Mouse (Mus musculus) midbrain, postnatal 0 days (tissue): ENCODE results near the gene Prss16. TPM values are rescaled to one million over a fixed set of nuclear protein-coding genes. Genes with fewer than 3 reads are reported as not detected.

Experiments
- ATAC-seq: fragments of 200-750 bp; cut with Nextera tagmentation; 2 replicates; pipeline ENCODE4 v1.8.0; 2017; ENCODE audit warnings: moderate number of reproducible peaks, mild to moderate bottlenecking, moderate TSS enrichment, moderate library complexity; ENCODE audit not compliant: low FRiP score
- DNase-seq: peaks from one replicate; pipeline ENCODE4 v3.0.0-alpha.2; 2015; ENCODE audit warnings: low spot score
- H3K27ac ChIP-seq: fragments of 300-500 bp; sonication (generic); 2 replicates; pipeline ENCODE4 v1.5.1; 2014; ENCODE audit warnings: low read depth, mild to moderate bottlenecking, low read length, mixed read lengths
- H3K27me3 ChIP-seq: fragments of 300-500 bp; sonication (generic); 2 replicates; pipeline ENCODE4 v1.6.1; 2014; ENCODE audit warnings: low read length, control low read depth, mixed read lengths; ENCODE audit not compliant: insufficient read depth
- H3K36me3 ChIP-seq: fragments of 300-500 bp; sonication (generic); 2 replicates; pipeline ENCODE4 v1.6.1; 2014; ENCODE audit warnings: low read length, control low read depth, mixed read lengths; ENCODE audit not compliant: insufficient read depth
- H3K4me1 ChIP-seq: fragments of 300-500 bp; sonication (generic); 2 replicates; pipeline ENCODE4 v1.6.1; 2014; ENCODE audit warnings: mild to moderate bottlenecking, control low read depth, antibody characterized with exemption, low read length, mixed read lengths; ENCODE audit not compliant: insufficient read depth
- H3K4me2 ChIP-seq: fragments of 300-500 bp; sonication (generic); 2 replicates; pipeline ENCODE4 v1.6.1; 2014; ENCODE audit warnings: low read depth, mild to moderate bottlenecking, low read length, mixed read lengths; ENCODE audit not compliant: poor library complexity, severe bottlenecking
- H3K4me3 ChIP-seq: fragments of 300-500 bp; sonication (generic); 2 replicates; pipeline ENCODE4 v1.5.1; 2014; ENCODE audit warnings: low read depth, mild to moderate bottlenecking, low read length, moderate library complexity
- H3K9ac ChIP-seq: fragments of 300-500 bp; sonication (generic); replicated peaks from 2 replicates; pipeline ENCODE4 v1.6.1; 2014; ENCODE audit warnings: mild to moderate bottlenecking, low read length, moderate library complexity, mixed read lengths; ENCODE audit not compliant: poor library complexity, severe bottlenecking
- H3K9me3 ChIP-seq: fragments of 300-500 bp; sonication (generic); 2 replicates; pipeline ENCODE4 v1.6.1; 2016; ENCODE audit warnings: low read length, control low read depth
- CTCF ChIP-seq: IDR thresholded peaks from 2 replicates; pipeline ENCODE4 v1.5.1; 2016; ENCODE audit warnings: antibody characterized with exemption, mild to moderate bottlenecking
- WGBS: fragments of 180-500 bp; shearing (Covaris S2); extraction: QIAGEN DNeasy Blood & Tissue Kit; methylation state at CpG from one replicate; pipeline ENCODE4 v1.1.7; 2014; 5-methylcytosine and 5-hydroxymethylcytosine counted together
- polyA plus RNA-seq: library from polyadenylated mRNA; unstranded; fragments of >200 nt; fragmentation: Nextera tagmentation; extraction: Ambion mirVana; gene quantifications from 2 replicates; pipeline ENCODE4 v1.2.1, GENCODE M21; 2015
- total RNA-seq: library from RNA; depleted of rRNA; stranded (reverse); fragments of >200 nt; gene quantifications from 2 replicates; pipeline ENCODE4 v1.2.3, GENCODE M21; 2014

Prss16 gene
- total and polyA plus RNA-seq, 2 experiments from 2014 or later: 1.6 TPM; not detected in 1

DNA sequence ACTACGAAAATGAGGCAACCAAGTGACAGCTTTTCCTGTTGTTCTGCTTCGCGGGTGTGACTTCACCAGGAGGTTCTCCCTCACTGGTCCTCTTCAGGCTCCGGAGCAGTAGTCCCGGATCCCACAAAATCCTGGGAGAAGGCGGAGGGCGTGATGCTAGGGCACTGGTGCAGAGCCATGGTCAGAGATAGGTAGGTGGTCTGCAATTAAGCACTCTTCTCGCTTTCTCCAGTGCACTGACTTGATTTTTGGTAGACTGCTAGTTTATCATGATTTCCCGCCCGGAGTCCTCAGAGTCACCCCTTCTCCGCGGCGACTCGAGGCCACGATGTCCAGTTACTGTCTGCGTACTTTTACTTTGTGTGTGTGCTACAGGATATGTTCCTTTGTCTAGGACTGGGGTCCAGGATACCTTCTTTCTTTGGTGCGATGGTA lies 4.9 kb upstream of the Prss16 start:
- Histone ChIP-seq H3K36me3 (no peaks in the 10 kb centered on the region), H3K4me3 (no peak overlapping the region), H3K4me1 (no peaks in the 10 kb centered on the region), H3K9ac (no peak overlapping the region), H3K9me3 (no peaks in the 10 kb centered on the region), H3K27ac (no peak overlapping the region), H3K4me2 (no peak overlapping the region), H3K27me3 (peaks cover 76% of the 10 kb centered on the region)
- TF ChIP-seq CTCF: no peak
- ATAC-seq: no peak
- WGBS: 21% methylated on average over 17 of the region's 17 CpGs
- no peak for DNase-seq

DNA sequence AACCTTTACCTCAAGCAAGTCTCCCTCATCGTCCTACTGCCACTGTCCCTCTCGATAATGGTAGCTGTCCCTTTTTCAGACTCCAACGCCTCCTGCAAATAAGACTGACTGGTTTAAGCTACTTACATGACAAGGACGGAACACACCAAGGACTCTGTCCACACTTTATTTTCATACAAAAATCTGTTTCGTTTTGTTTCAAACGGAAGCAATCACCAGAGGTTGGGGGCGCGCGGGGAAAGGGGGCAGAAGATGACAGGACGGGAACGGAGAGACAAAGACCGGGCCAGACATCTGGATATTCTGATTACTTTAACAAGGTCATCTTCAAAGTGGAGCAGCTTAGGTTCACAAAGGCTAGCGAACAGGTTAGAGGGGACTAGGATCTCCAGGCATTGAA lies 4.2 kb upstream of the Prss16 start:
- no peak overlapping the region for H3K9ac ChIP-seq
- no peak overlapping the region for H3K4me3 ChIP-seq
- ATAC-seq: no peak
- WGBS: 25% methylated on average over 13 of the region's 13 CpGs
- no peak for TF ChIP-seq CTCF
- no peak for DNase-seq
- no peak overlapping the region for H3K4me2 ChIP-seq
- no peaks in the 10 kb centered on the region for H3K36me3 ChIP-seq
- H3K4me1 ChIP-seq: no peaks in the 10 kb centered on the region
- H3K27ac ChIP-seq: no peak overlapping the region
- H3K9me3 ChIP-seq: no peaks in the 10 kb centered on the region
- peaks cover 76% of the 10 kb centered on the region for H3K27me3 ChIP-seq

DNA sequence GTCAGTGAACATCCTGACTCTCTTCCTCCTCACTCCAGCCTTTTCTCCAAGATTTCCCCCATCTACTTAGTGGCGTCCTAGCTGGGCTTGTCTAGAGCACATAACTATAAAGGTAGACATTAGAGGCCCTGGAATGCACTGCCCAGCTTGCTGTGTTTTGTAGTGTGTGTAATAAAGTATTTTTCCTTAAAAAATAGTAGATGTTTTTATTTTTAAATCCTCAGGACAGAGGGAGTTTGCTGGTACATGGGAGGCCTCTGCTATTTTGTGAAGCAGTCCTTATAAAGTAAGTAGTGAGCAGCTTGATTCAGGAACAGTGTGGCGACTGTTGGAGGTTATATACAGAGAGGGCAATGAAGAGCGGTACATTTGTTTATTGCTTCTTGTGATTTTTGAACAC lies 835 bp downstream of the Prss16 start:
- no peaks in the 10 kb centered on the region for H3K9me3 ChIP-seq
- ATAC-seq (no peak), DNase-seq (no peak)
- no peak overlapping the region for H3K9ac ChIP-seq
- no peak overlapping the region for H3K4me3 ChIP-seq
- WGBS: 79% methylated on average over 3 of the region's 3 CpGs
- H3K4me2 ChIP-seq: no peak overlapping the region
- no peak overlapping the region for H3K27ac ChIP-seq
- TF ChIP-seq CTCF: no peak
- H3K4me1 ChIP-seq: peaks cover 6% of the 10 kb centered on the region
- H3K36me3 ChIP-seq: no peaks in the 10 kb centered on the region
- peaks cover 86% of the 10 kb centered on the region for H3K27me3 ChIP-seq

DNA sequence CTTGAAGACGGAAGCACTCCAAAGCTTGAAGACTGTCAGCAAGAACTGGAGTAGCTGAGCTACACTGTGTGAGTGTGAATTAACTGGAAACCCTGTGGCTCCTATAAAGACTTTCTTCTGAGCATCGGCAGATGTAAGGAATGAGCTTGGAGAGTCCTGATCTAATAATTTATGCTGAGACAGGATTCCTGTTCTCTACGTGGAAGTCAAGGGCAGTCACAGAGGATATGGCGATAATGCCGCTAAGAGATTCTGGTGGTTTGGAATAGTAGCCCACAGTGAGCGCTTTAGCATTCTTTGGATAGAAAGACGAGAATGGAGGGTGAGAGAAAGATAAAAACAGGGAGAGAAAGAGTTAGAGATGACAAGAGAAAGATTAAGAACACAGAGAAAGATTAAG lies 1.7 kb downstream of the Prss16 start:
- 53% methylated on average over 7 of the region's 7 CpGs for WGBS
- ATAC-seq: no peak
- no peak overlapping the region for H3K9ac ChIP-seq
- peaks cover 6% of the 10 kb centered on the region for H3K4me1 ChIP-seq
- H3K4me2 ChIP-seq: no peak overlapping the region
- TF ChIP-seq CTCF: no peak
- no peaks in the 10 kb centered on the region for H3K9me3 ChIP-seq
- H3K27ac ChIP-seq: no peak overlapping the region
- no peaks in the 10 kb centered on the region for H3K36me3 ChIP-seq
- H3K4me3 ChIP-seq: no peak overlapping the region
- DNase-seq: no peak
- H3K27me3 ChIP-seq: peaks cover 90% of the 10 kb centered on the region

DNA sequence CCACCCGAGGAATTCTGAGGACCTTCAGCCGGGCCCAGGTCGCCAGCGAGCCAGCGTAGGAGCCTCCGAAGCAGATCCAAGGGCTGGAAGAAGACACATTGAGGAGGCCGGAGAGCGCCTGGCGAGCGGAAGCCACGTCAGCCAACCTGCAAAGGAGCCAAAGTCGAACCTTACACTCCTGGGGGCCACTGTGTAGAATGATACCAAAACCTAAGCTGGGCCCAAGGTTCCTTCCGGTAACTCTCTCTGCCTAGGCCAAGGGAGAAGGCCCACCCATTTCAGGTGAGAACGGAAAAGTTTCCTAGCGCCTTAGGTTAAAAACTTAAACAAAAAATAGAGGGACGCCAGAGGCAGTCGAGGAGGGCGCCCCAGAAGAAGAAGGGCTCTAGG lies 2.4 kb downstream of the Prss16 start:
- no peaks in the 10 kb centered on the region for H3K9me3 ChIP-seq
- peaks cover 90% of the 10 kb centered on the region for H3K27me3 ChIP-seq
- H3K36me3 ChIP-seq: no peaks in the 10 kb centered on the region
- no peak for TF ChIP-seq CTCF
- DNase-seq (no peak), ATAC-seq (no peak)
- H3K9ac ChIP-seq: no peak overlapping the region
- H3K4me3 ChIP-seq: peak overlapping the region; percentile 41; the same call in 1 of the 2 replicates
- H3K27ac ChIP-seq: no peak overlapping the region
- peaks cover 6% of the 10 kb centered on the region for H3K4me1 ChIP-seq
- H3K4me2 ChIP-seq: peak overlapping the region; percentile 87
- WGBS: 5% methylated on average over 18 of the region's 18 CpGs

DNA sequence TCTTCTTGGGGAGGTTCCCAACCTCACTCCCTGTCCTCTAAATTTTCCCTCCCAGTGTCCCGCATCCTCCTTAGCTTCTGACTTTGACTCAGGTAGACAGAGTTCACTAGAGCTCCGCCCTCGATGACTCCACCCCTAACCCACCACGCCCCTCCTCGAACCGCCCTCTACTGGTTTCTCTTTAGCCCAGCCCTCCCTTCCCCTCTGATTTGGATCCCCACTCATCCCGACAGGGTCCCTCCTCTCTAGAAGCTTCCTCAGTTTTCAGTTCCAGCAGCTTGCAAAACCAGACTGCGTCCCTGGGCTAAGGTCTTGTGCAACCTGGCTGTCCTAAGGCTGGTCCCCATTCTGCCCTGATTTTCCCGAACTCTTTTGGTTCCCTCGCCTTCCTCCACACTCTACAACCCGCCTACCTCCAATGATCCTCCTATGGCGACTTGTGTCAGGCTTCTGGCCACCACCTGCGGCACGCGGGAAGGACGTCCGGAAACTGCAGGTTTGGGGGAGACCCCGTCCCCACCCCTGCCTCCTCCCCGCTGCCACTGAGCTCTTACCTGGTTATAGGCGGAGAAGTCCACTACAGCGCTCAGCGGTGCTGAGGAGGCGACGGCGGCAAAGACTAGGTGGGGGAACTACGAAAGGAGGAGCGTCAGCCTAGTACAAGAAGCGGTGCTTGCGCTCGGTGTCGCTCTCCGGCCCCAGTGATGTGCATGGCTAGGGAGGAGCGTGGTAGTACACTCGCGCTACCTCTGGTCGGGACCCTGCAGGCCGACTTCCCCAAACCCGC lies 3.0 kb downstream of the Prss16 start:
- 0 out of 2 replicates have a peak, but pooled peaks have one; percentile 13 for ATAC-seq
- H3K27me3 ChIP-seq: peaks cover 93% of the 10 kb centered on the region
- peaks cover 6% of the 10 kb centered on the region for H3K4me1 ChIP-seq
- peak overlapping the region; percentile 87 for H3K4me2 ChIP-seq
- WGBS: under 1% methylated on average over 38 of the region's 38 CpGs
- no peak for TF ChIP-seq CTCF
- DNase-seq: no peak
- peak overlapping the region; percentile 41 for H3K4me3 ChIP-seq
- no peak overlapping the region for H3K27ac ChIP-seq
- no peaks in the 10 kb centered on the region for H3K36me3 ChIP-seq
- peak overlapping the region; percentile 29 for H3K9ac ChIP-seq
- H3K9me3 ChIP-seq: no peaks in the 10 kb centered on the region
